Comparison of ENCODE assay signal across 20 mouse cellular contexts in the genomic region with DNA sequence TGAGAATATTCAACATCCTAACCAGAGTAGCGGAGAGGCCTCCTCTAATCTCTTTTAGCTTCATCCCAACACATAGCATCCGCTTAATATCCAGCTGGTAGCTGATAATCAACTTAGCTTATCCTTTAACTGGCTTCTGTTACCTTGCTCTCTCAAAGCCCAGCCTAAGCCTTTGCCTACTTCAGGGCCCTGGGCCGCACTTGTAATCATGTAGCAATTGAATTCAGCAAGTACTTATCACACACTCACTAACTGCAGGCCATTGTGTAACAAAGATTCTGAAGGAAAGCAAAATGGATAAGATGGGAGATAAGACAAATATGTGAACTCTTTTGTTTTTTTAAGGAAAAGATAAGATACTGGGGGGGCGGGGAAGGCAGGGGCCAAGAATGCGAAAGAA.
"Had no signal": no experiment of that assay in that cellular context is flagged by ENCODE, and none has a peak within 500 bp of the region (broad histone marks: within the 10 kb centered on the region; RNA-seq: fewer than 3 reads in every experiment).

No protein-coding gene starts in this region.

- H3K27ac ChIP-seq: heart, embryonic 13.5 days; heart, embryonic 15.5 days; hindbrain, embryonic 13.5 days; hindbrain, embryonic 15.5 days; hindbrain, postnatal 0 days; layer of hippocampus, adult 2 months; left cerebral cortex, adult 2 months; limb, embryonic 10.5 days; limb, embryonic 12.5 days had no signal

- ATAC-seq: forebrain, postnatal 0 days; hindbrain, postnatal 0 days had no signal

- H3K27me3 ChIP-seq: heart, embryonic 13.5 days; heart, embryonic 15.5 days; hindbrain, embryonic 13.5 days; hindbrain, embryonic 15.5 days; limb, embryonic 12.5 days had no signal

- H3K4me2 ChIP-seq: heart, embryonic 11.5 days; heart, embryonic 13.5 days; heart, embryonic 15.5 days; hindbrain, embryonic 13.5 days; hindbrain, embryonic 15.5 days; limb, embryonic 12.5 days had no signal

- DNase-seq: forebrain, postnatal 0 days; gastrocnemius, postnatal 10 days; heart, postnatal 14 days; heart, postnatal 36 days; kidney, adult 18-20 months; kidney, adult 8-10 months; kidney, postnatal 10 days; kidney, postnatal 25 days; kidney, postnatal 4 days; liver had no signal

- H3K4me3 ChIP-seq: heart, embryonic 13.5 days; heart, embryonic 15.5 days; hindbrain, embryonic 13.5 days; hindbrain, embryonic 15.5 days; layer of hippocampus, adult 2 months; left cerebral cortex, adult 2 months; limb, embryonic 10.5 days; limb, embryonic 12.5 days had no signal

- H3K9me3 ChIP-seq: heart, embryonic 13.5 days; heart, embryonic 15.5 days; hindbrain, embryonic 13.5 days; hindbrain, embryonic 15.5 days; limb, embryonic 10.5 days; limb, embryonic 12.5 days had no signal

- H3K9ac ChIP-seq: forebrain, postnatal 0 days; heart, embryonic 13.5 days; heart, embryonic 15.5 days; hindbrain, embryonic 13.5 days; hindbrain, embryonic 15.5 days; limb, embryonic 12.5 days had no signal

- H3K4me1 ChIP-seq: heart, embryonic 13.5 days; heart, embryonic 15.5 days; hindbrain, embryonic 13.5 days; hindbrain, embryonic 15.5 days; limb, embryonic 10.5 days; limb, embryonic 12.5 days had no signal

- H3K36me3 ChIP-seq: heart, embryonic 13.5 days; heart, embryonic 15.5 days; hindbrain, embryonic 13.5 days; hindbrain, embryonic 15.5 days; limb, embryonic 10.5 days; limb, embryonic 12.5 days had no signal
